Mouse (Mus musculus): ENCODE measurements around the gene Ldb3. TPM values are rescaled to one million over a fixed set of nuclear protein-coding genes. Genes with fewer than 3 reads are reported as not detected.

The Ldb3 gene
- total RNA-seq (2012; rRNA removed): not detected in 2 replicates
- polyA plus RNA-seq (2012; ENCODE audit: insufficient read depth in 1 of 2, insufficient read length in 2 of 2, low read depth in 1 of 2, low replicate concordance in 2 of 2, missing spikeins in 1 of 2): under 1 TPM in 1 of 2 experiments, not detected in 1; 0.01 TPM

DNA sequence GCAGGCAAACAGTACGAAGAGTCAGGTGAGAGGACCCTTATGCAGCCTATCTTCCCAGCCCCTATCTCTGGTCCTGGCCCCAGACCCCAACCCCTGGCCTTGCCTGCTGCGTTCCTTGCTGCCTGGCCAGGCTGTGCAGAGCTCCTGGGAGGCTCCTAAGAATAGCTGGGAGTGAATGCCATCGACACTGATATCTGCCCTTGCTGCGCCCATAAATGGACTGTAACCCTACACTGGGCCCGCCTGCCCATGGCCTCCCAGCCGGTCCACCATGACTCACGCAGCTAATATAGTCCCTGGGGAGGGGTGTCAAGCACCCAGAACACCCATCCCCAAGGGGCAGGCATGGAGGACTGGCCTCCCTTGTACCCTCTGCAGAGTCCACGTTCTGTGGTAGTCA is at the start of gene Ldb3:
Gene Ldb3, minus strand, starts transcription at position 185 of the 400 bp plus-strand sequence.
- Histone ChIP-seq H3K27me3 (ENCODE audit: control insufficient read depth in 1 of 2, insufficient read depth in 2 of 2, low read length in 2 of 2) (no peaks in the 10 kb centered on the region), H3K9me3 (replicated peaks; ENCODE audit: insufficient read depth, low read length) (no peaks in the 10 kb centered on the region), H3K9ac (ENCODE audit: control insufficient read depth, low read depth, low read length, poor library complexity, severe bottlenecking) (no peak within 1 kb of the TSS), H3K27ac (ENCODE audit: control insufficient read depth, low read depth, low read length) (no peak within 1 kb of the TSS), H3K4me1 (ENCODE audit: control insufficient read depth in 1 of 2, insufficient read depth in 2 of 2, low read length in 2 of 2) (peaks cover 0 to 9% of the 10 kb centered on the region in 2 experiments; a peak in 2 of 4 replicates), H3K36me3 (ENCODE audit: control insufficient read depth in 1 of 2, insufficient read depth in 2 of 2, low read length in 2 of 2) (no peaks in the 10 kb centered on the region), H3K4me3 (ENCODE audit: control insufficient read depth in 1 of 2, insufficient read depth in 1 of 2, low read depth in 2 of 2, low read length in 2 of 2) (no peak within 1 kb of the TSS), H3K79me2 (ENCODE audit: control insufficient read depth, insufficient read depth, low read length, poor library complexity) (no peaks in the 10 kb centered on the region)
- TF ChIP-seq TCF12 (IDR thresholded peaks at IDR 0.05; ENCODE audit: low read depth, low read length) (no peak), USF2 (IDR thresholded peaks at IDR 0.05; ENCODE audit: borderline replicate concordance in 1 of 2, insufficient read depth in 1 of 2, low read depth in 1 of 2, low read length in 2 of 2) (no peak), POLR2AphosphoS2 (IDR thresholded peaks at IDR 0.05; ENCODE audit: low read length) (no peak), SMC3 (IDR thresholded peaks at IDR 0.05; ENCODE audit: low read depth, low read length) (no peak), GATA1 (IDR thresholded peaks at IDR 0.05; ENCODE audit: low read depth, low read length) (no peak), ZC3H11A (IDR thresholded peaks at IDR 0.05; ENCODE audit: low read depth, low read length) (no peak), USF1 (IDR thresholded peaks at IDR 0.05; ENCODE audit: low read depth, low read length) (no peak), NELFE (IDR thresholded peaks at IDR 0.05; ENCODE audit: low read depth, low read length) (no peak)
- no peak for DNase-seq (ENCODE audit: low read depth, low spot score)

- no peak for TF ChIP-seq ZC3H11A (IDR thresholded peaks at IDR 0.05; ENCODE audit: low read depth, low read length)
- TF ChIP-seq CHD1 (IDR thresholded peaks at IDR 0.05; ENCODE audit: low read depth, low read length): no peak
- TF ChIP-seq JUND (IDR thresholded peaks at IDR 0.05; ENCODE audit: low read depth, low read length): no peak
- TF ChIP-seq HCFC1 (IDR thresholded peaks at IDR 0.05; ENCODE audit: low read depth, low read length): no peak
- no peak for TF ChIP-seq USF1 (IDR thresholded peaks at IDR 0.05; ENCODE audit: low read depth, low read length)
- TF ChIP-seq MAZ (IDR thresholded peaks at IDR 0.05; ENCODE audit: low read depth, low read length): no peak
- no peak for TF ChIP-seq POLR2A (IDR thresholded peaks at IDR 0.05; ENCODE audit: control insufficient read depth in 1 of 2, insufficient read depth in 1 of 2, low read depth in 1 of 2, low read length in 2 of 2, poor library complexity in 1 of 2)
- no peak for TF ChIP-seq BHLHE40 (IDR thresholded peaks at IDR 0.05; ENCODE audit: borderline replicate concordance, low read depth, low read length)
- TF ChIP-seq TAL1 (IDR thresholded peaks at IDR 0.05; ENCODE audit: low read length): no peak
- no peak for TF ChIP-seq GATA1 (IDR thresholded peaks at IDR 0.05; ENCODE audit: low read depth, low read length)
- no peak for TF ChIP-seq MEF2A (IDR thresholded peaks at IDR 0.05; ENCODE audit: extremely low read depth, insufficient replicate concordance, low read depth, low read length, poor library complexity, severe bottlenecking)
- TF ChIP-seq TCF12 (IDR thresholded peaks at IDR 0.05; ENCODE audit: low read depth, low read length): no peak
- no peak for TF ChIP-seq ELF1 (IDR thresholded peaks at IDR 0.05; ENCODE audit: low read depth, low read length)
- TF ChIP-seq NELFE (IDR thresholded peaks at IDR 0.05; ENCODE audit: low read depth, low read length): no peak
- no peak for TF ChIP-seq POLR2AphosphoS5 (IDR thresholded peaks at IDR 0.05; ENCODE audit: borderline replicate concordance, low read depth, low read length)
- no peak for TF ChIP-seq GABPA (IDR thresholded peaks at IDR 0.05; ENCODE audit: low read depth, low read length)
- TF ChIP-seq SMC3 (IDR thresholded peaks at IDR 0.05; ENCODE audit: low read depth, low read length): no peak
- TF ChIP-seq UBTF (IDR thresholded peaks at IDR 0.05; ENCODE audit: borderline replicate concordance, insufficient read depth, low read depth, low read length): no peak
- no peak for TF ChIP-seq MXI1 (IDR thresholded peaks at IDR 0.05; ENCODE audit: low read depth, low read length)
- no peak for TF ChIP-seq POLR2AphosphoS2 (IDR thresholded peaks at IDR 0.05; ENCODE audit: low read length)
- no peak overlapping the region for H3K4me3 ChIP-seq (ENCODE audit: control insufficient read depth in 1 of 2, insufficient read depth in 1 of 2, low read depth in 2 of 2, low read length in 2 of 2)
- H3K9ac ChIP-seq (ENCODE audit: control insufficient read depth, low read depth, low read length, poor library complexity, severe bottlenecking): no peak overlapping the region
- H3K36me3 ChIP-seq (ENCODE audit: control insufficient read depth in 1 of 2, insufficient read depth in 2 of 2, low read length in 2 of 2): peaks cover 0 to 15% of the 10 kb centered on the region in 2 experiments; a peak in 2 of 4 replicates
- H3K27me3 ChIP-seq (ENCODE audit: control insufficient read depth in 1 of 2, insufficient read depth in 2 of 2, low read length in 2 of 2): no peaks in the 10 kb centered on the region
- no peaks in the 10 kb centered on the region for H3K79me2 ChIP-seq (ENCODE audit: control insufficient read depth, insufficient read depth, low read length, poor library complexity)
- no peak for DNase-seq (ENCODE audit: low read depth, low spot score)
- H3K9me3 ChIP-seq (replicated peaks; ENCODE audit: insufficient read depth, low read length): no peaks in the 10 kb centered on the region
- H3K4me1 ChIP-seq (ENCODE audit: control insufficient read depth in 1 of 2, insufficient read depth in 2 of 2, low read length in 2 of 2): peaks cover 13 to 14% of the 10 kb centered on the region in 2 experiments
- no peak overlapping the region for H3K27ac ChIP-seq (ENCODE audit: control insufficient read depth, low read depth, low read length)
Observed at GRCm38 (mm10) chr14:34635721-34636120, 47.2 kb upstream of the Ldb3 start.
